Mouse (Mus musculus) ovary, adult 18-20 months (tissue): ENCODE data around the gene Vmn2r79.
"Not testable (repeated sequence)": the region's sequence is repeated elsewhere in the genome, so short reads cannot be mapped to it uniquely, and the experiment has no call there.

ENCODE experiments used
- DNase-seq: peaks from one replicate; pipeline ENCODE4 v3.0.0; 2022; ENCODE audit warnings: low spot score, mixed read lengths

Vmn2r79 gene

GRCm38 (mm10) chr7:86995815-86996214, at the start of gene Vmn2r79:
Vmn2r79 (plus strand) TSS chr7:86996115.
- not testable (repeated sequence) for DNase-seq

GRCm38 (mm10) chr7:86994700-86995099, 1.2 kb upstream of the Vmn2r79 start:
- no peak for DNase-seq

DNA sequence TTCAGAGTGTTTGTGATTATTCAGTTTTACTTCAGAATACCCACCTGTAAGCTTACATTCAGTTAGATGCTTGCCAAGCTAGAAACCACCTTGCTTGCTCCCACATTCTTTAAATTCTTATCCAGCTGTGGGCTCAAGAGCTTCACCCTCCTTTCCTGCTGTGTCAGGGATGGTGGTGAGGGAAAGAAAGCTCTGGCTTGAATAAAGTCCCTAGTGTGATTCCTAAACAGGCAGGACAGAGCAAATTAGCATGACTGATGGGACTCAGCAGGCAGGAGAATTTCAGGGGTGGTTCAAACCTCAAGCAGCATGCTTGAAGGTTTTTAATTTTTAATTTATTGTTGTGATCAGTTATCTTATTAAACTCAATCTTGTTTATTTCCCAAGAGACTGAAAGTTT, 30.6 kb downstream of the Vmn2r79 start:
- not testable (repeated sequence) for DNase-seq

DNA sequence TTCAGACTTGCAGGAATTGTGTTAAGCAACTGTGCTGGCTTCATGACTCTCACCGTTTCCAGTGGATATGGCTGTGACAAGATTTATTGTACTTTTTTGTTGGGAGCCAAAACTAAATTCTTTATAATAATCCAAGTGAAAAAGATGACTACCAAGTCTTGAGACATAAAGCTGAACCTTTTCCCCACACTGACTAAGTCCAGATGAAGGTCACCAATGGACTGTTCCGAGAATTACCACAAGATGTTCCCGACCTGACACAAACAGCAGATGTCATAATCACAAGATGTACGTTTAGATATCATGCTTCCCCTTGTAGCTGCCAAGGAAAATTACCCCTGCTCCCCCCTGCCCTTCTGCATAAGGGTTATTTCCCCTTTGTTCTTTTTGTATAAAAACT, 67.7 kb downstream of the Vmn2r79 start:
- DNase-seq = no peak
